Mouse (Mus musculus) embryo, embryonic 11 days (tissue): ENCODE results near the gene C8a.

Experiments used
- DNase-seq: peaks from one replicate; pipeline ENCODE4 v3.0.0-alpha.2; 2015

Gene C8a

DNA sequence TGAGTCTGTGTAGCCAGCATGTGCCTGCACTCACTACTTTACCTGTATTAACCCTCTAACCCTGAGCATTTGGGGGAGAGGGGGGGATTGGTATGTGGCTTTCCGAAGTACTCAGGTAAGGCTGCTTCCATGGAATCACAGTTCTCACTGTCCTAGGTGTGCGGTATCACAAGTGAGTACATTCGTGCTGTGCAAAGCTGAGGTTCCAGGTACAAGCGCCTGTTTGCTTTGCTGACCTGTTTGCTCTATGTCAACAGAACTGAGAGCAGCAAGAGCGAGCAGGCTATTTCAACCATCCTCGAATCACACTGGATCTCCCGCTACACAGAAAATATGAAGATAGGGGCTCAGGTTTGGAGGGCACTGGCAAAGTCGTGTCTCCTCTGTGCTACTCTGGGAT is 110.1 kb downstream of the C8a start, which contains the start of gene C8b:
TSS of gene C8b (plus strand) at position 253 of the 400 bp plus-strand sequence.
- DNase-seq: no peak
